Mouse (Mus musculus) midbrain, embryonic 14.5 days (tissue): ENCODE measurements around the gene Rd3l. TPM values are rescaled to one million over a fixed set of nuclear protein-coding genes. Genes with fewer than 3 reads are reported as not detected.

Experiments
- ATAC-seq: fragments of 200-750 bp; cut with Nextera tagmentation; 2 replicates; pipeline ENCODE4 v1.8.0; 2017; ENCODE audit warnings: moderate number of reproducible peaks, moderate library complexity; ENCODE audit not compliant: low FRiP score, low TSS enrichment
- DNase-seq: peaks from one replicate; pipeline ENCODE4 v3.0.0-alpha.2; 2015
- H3K27ac ChIP-seq: fragments of 300-500 bp; sonication (generic); replicated peaks from 2 replicates; pipeline ENCODE4 v1.5.1; 2014; ENCODE audit warnings: mild to moderate bottlenecking, low read depth, low read length, moderate library complexity
- H3K27me3 ChIP-seq: fragments of 300-500 bp; sonication (generic); 2 replicates; pipeline ENCODE4 v1.6.1; 2014; ENCODE audit warnings: low read length, control low read depth, mixed read lengths; ENCODE audit not compliant: control insufficient read depth, insufficient read depth
- H3K36me3 ChIP-seq: fragments of 300-500 bp; sonication (generic); 2 replicates; pipeline ENCODE4 v1.6.1; 2014; ENCODE audit warnings: low read length, control low read depth; ENCODE audit not compliant: control insufficient read depth, insufficient read depth
- H3K4me1 ChIP-seq: fragments of 300-500 bp; sonication (generic); 2 replicates; pipeline ENCODE4 v1.6.1; 2014; ENCODE audit warnings: mild to moderate bottlenecking, antibody characterized with exemption, low read length, control low read depth; ENCODE audit not compliant: control insufficient read depth, insufficient read depth
- H3K4me2 ChIP-seq: fragments of 300-500 bp; sonication (generic); 2 replicates; pipeline ENCODE4 v1.6.1; 2014; ENCODE audit warnings: mild to moderate bottlenecking, low read length, moderate library complexity
- H3K4me3 ChIP-seq: fragments of 300-500 bp; sonication (generic); replicated peaks from 2 replicates; pipeline ENCODE4 v1.5.1; 2014; ENCODE audit warnings: low read depth, low read length
- H3K9ac ChIP-seq: fragments of 300-500 bp; sonication (generic); replicated peaks from 2 replicates; pipeline ENCODE4 v1.6.1; 2014; ENCODE audit warnings: mild to moderate bottlenecking, low read length, moderate library complexity
- H3K9me3 ChIP-seq: fragments of 300-500 bp; sonication (generic); 2 replicates; pipeline ENCODE4 v1.6.1; 2016; ENCODE audit warnings: low read length, control low read depth, mixed read lengths; ENCODE audit not compliant: control insufficient read depth
- WGBS: fragments of 180-500 bp; shearing (Covaris S2); extraction: QIAGEN DNeasy Blood & Tissue Kit; methylation state at CpG from one replicate; pipeline ENCODE4 v1.1.7; 2014; 5-methylcytosine and 5-hydroxymethylcytosine counted together
- polyA plus RNA-seq: library from polyadenylated mRNA; unstranded; fragments of >200 nt; fragmentation: Nextera tagmentation; extraction: Ambion mirVana; gene quantifications from 2 replicates; pipeline ENCODE4 v1.2.1, GENCODE M21; 2014

Rd3l gene
- polyA plus RNA-seq, 1 experiment from 2014 or later, result not detected

GRCm38 (mm10) chr12:111936706-111937550 is 44.2 kb downstream of the Rd3l start:
- no peak overlapping the region for H3K4me3 ChIP-seq
- WGBS, result 46% methylated on average over 24 of the region's 24 CpGs
- H3K27me3 ChIP-seq, result no peaks in the 10 kb centered on the region
- no peaks in the 10 kb centered on the region for H3K9me3 ChIP-seq
- H3K27ac ChIP-seq, result no peak overlapping the region
- no peak overlapping the region for H3K4me2 ChIP-seq
- ATAC-seq (no peak), DNase-seq (no peak)
- no peaks in the 10 kb centered on the region for H3K36me3 ChIP-seq
- H3K9ac ChIP-seq, result no peak overlapping the region
- no peaks in the 10 kb centered on the region for H3K4me1 ChIP-seq

GRCm38 (mm10) chr12:111933971-111934370 is 47.1 kb downstream of the Rd3l start:
- DNase-seq (no peak), ATAC-seq (no peak)
- Histone ChIP-seq H3K36me3 (no peaks in the 10 kb centered on the region), H3K27me3 (no peaks in the 10 kb centered on the region), H3K4me3 (no peak overlapping the region), H3K27ac (no peak overlapping the region), H3K9ac (no peak overlapping the region), H3K9me3 (no peaks in the 10 kb centered on the region), H3K4me2 (no peak overlapping the region), H3K4me1 (no peaks in the 10 kb centered on the region)
- 81% methylated on average over 2 of the region's 2 CpGs for WGBS

GRCm38 (mm10) chr12:111933032-111933704 is 47.9 kb downstream of the Rd3l start:
- Histone ChIP-seq H3K27ac (no peak overlapping the region), H3K9me3 (no peaks in the 10 kb centered on the region), H3K4me2 (no peak overlapping the region), H3K4me1 (no peaks in the 10 kb centered on the region), H3K9ac (no peak overlapping the region), H3K27me3 (no peaks in the 10 kb centered on the region), H3K4me3 (no peak overlapping the region), H3K36me3 (no peaks in the 10 kb centered on the region)
- WGBS, result 70% methylated on average over 11 of the region's 11 CpGs
- no peak for DNase-seq
- no peak for ATAC-seq

- no peak overlapping the region for H3K27ac ChIP-seq
- no peaks in the 10 kb centered on the region for H3K4me1 ChIP-seq
- no peak overlapping the region for H3K4me3 ChIP-seq
- no peak for DNase-seq
- ATAC-seq, result no peak
- H3K9ac ChIP-seq, result no peak overlapping the region
- no peak overlapping the region for H3K4me2 ChIP-seq
- WGBS, result 69% methylated on average over 3 of the region's 3 CpGs
- H3K36me3 ChIP-seq, result no peaks in the 10 kb centered on the region
- no peaks in the 10 kb centered on the region for H3K9me3 ChIP-seq
- no peaks in the 10 kb centered on the region for H3K27me3 ChIP-seq
Measured at GRCm38 (mm10) chr12:111932513-111932912, 48.6 kb downstream of the Rd3l start.

- Histone ChIP-seq H3K4me1 (no peaks in the 10 kb centered on the region), H3K27me3 (no peaks in the 10 kb centered on the region), H3K36me3 (no peaks in the 10 kb centered on the region), H3K9ac (no peak overlapping the region), H3K27ac (no peak overlapping the region), H3K4me3 (no peak overlapping the region), H3K9me3 (no peaks in the 10 kb centered on the region), H3K4me2 (no peak overlapping the region)
- 86% methylated on average over 9 of the region's 9 CpGs for WGBS
- DNase-seq (no peak), ATAC-seq (no peak)
Measured at GRCm38 (mm10) chr12:111931411-111932025, 49.6 kb downstream of the Rd3l start.

Other genes starting within 250 kb of the Rd3l start
- 621 and 628 TPM in 2 replicates for gene Klc1, start 222.5 kb downstream of the Rd3l start, polyA plus RNA-seq
- gene Xrcc3, start 167.4 kb downstream of the Rd3l start, polyA plus RNA-seq, result 2.3 and 3.2 TPM in 2 replicates
- 29.7 and 33.7 TPM in 2 replicates for gene Zfyve21, start 167.1 kb downstream of the Rd3l start, polyA plus RNA-seq
- gene Ppp1r13b, start 73.2 kb downstream of the Rd3l start, polyA plus RNA-seq, result 36.2 and 38.1 TPM in 2 replicates
- 644 and 890 TPM in 2 replicates for gene Atp5mpl, start 14.3 kb downstream of the Rd3l start, polyA plus RNA-seq
- 0.42 and 0.46 TPM in 2 replicates for gene Tdrd9, start 9.8 kb downstream of the Rd3l start, polyA plus RNA-seq
- not detected in 2 replicates for gene Aspg, start 125.4 kb upstream of the Rd3l start, polyA plus RNA-seq
- gene Kif26a, start 164.9 kb upstream of the Rd3l start, polyA plus RNA-seq, result 6.2 and 7.2 TPM in 2 replicates